Mouse (Mus musculus) neural tube, embryonic 11.5 days (tissue): ENCODE measurements at regions not wholly inside any gene's neighbourhood (a gene's known extent, or its start where the extent isn't known, plus 50 kb on each side); places are given as distances from the start of the nearest gene placed in this dataset.

Experiments
- ATAC-seq: fragments of 200-750 bp; cut with Nextera tagmentation; 2 replicates; pipeline ENCODE4 v1.8.0; 2017; ENCODE audit warnings: moderate number of reproducible peaks, mild to moderate bottlenecking, moderate TSS enrichment, moderate library complexity; ENCODE audit not compliant: insufficient read depth, low FRiP score, low TSS enrichment
- DNase-seq: peaks from one replicate; pipeline ENCODE4 v3.0.0-alpha.2; 2015; ENCODE audit warnings: low spot score
- H3K27ac ChIP-seq: fragments of 300-500 bp; sonication (generic); 2 replicates; pipeline ENCODE4 v1.5.1; 2014; ENCODE audit warnings: low read depth, mild to moderate bottlenecking, low read length
- H3K27me3 ChIP-seq: fragments of 300-500 bp; sonication (generic); 2 replicates; pipeline ENCODE4 v1.6.1; 2014; ENCODE audit warnings: mild to moderate bottlenecking, low read length, mixed read lengths; ENCODE audit not compliant: control insufficient read depth, insufficient read depth
- H3K36me3 ChIP-seq: fragments of 300-500 bp; sonication (generic); 2 replicates; pipeline ENCODE4 v1.6.1; 2014; ENCODE audit warnings: mild to moderate bottlenecking, low read length, moderate library complexity, mixed read lengths; ENCODE audit not compliant: control insufficient read depth, insufficient read depth
- H3K4me1 ChIP-seq: fragments of 300-500 bp; sonication (generic); 2 replicates; pipeline ENCODE4 v1.6.1; 2014; ENCODE audit warnings: low read length, mixed read lengths; ENCODE audit not compliant: control insufficient read depth, insufficient read depth
- H3K4me2 ChIP-seq: fragments of 300-500 bp; sonication (generic); 2 replicates; pipeline ENCODE4 v1.6.1; 2014; ENCODE audit warnings: low read depth, mild to moderate bottlenecking, moderate library complexity
- H3K4me3 ChIP-seq: fragments of 300-500 bp; sonication (generic); 2 replicates; pipeline ENCODE4 v1.5.1; 2014; ENCODE audit warnings: low read depth, low read length
- H3K9ac ChIP-seq: fragments of 300-500 bp; sonication (generic); 2 replicates; pipeline ENCODE4 v1.6.1; 2014; ENCODE audit warnings: mild to moderate bottlenecking, low read length
- H3K9me3 ChIP-seq: fragments of 300-500 bp; sonication (generic); 2 replicates; pipeline ENCODE4 v1.6.1; 2016; ENCODE audit warnings: low read length; ENCODE audit not compliant: control insufficient read depth
- WGBS: fragments of 180-500 bp; shearing (Covaris S2); extraction: QIAGEN DNeasy Blood & Tissue Kit; methylation state at CpG from one replicate; pipeline ENCODE4 v1.1.7; 2014; 5-methylcytosine and 5-hydroxymethylcytosine counted together

DNA sequence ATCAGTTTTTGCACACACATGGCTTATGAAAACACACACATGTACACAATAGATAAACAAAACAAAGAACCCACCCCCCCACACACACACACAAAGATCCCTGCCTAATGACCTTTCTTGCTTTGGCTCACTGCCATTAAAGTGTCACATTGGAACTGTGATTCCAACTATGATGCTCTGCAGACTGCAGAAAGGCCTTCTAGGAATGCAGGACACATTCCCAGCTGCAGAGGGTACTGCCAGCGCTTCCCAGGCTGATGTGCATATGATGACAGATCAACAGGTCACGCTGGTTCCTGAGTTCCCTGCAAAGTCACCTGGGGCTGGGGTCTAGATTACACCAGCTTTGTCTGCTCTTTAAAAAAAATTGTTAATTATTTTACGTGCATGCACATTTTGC is 68.1 kb upstream of the Ppm1j start:
- no peaks in the 10 kb centered on the region for H3K36me3 ChIP-seq
- no peak for ATAC-seq

DNA sequence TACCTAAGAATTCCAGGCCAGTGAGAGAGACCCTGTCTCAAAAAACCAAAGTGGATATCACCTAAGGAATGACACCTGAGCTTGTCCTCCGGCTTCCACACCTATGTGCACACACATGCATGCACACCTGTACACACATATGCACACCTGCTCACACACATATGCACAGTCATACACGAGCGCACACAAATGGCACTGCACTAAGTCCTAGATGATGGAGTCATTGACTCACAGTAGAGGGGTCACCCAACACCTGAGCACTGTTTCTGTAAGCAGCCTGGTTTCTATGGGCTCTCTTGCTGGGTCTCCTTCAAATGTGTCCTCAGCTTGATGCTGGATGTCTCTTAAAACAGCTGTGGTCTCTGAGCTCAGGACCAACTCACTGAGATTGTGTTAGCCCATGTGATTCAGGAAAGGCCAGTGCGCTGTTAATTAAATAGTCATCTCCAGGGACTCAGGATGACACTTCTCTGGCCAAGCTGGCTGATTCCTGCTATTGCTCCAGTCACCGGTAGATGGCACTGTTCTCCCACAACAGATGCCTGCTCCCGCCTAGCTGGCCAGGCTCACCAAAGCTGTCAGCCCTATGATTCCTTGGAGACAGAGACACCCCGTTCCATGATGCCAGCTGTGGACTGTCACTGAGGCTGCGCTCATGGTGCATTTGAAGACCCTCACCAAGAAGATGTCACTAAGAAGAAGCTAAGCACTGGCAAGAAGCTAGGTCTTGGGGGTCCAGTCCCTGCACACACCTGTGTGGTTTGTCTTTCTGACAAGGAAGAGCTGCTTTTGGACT is 66.8 kb upstream of the Ppm1j start:
- H3K9me3 ChIP-seq: no peaks in the 10 kb centered on the region
- ATAC-seq (peak; percentile 45), DNase-seq (peak; percentile 79)
- peak overlapping the region; percentile 29 for H3K4me2 ChIP-seq
- H3K36me3 ChIP-seq: no peaks in the 10 kb centered on the region
- H3K27me3 ChIP-seq: no peaks in the 10 kb centered on the region
- no peak overlapping the region for H3K4me3 ChIP-seq
- H3K9ac ChIP-seq: peak overlapping the region; percentile 14; the same call in 1 of the 2 replicates
- H3K27ac ChIP-seq: no peak overlapping the region
- no peaks in the 10 kb centered on the region for H3K4me1 ChIP-seq
- WGBS: 31% methylated on average over 8 of the region's 8 CpGs

More for the DNA sequence above, 68.1 kb upstream of the Ppm1j start:
- Histone ChIP-seq H3K4me2 (no peak overlapping the region), H3K27ac (no peak overlapping the region), H3K9ac (no peak overlapping the region), H3K4me1 (no peaks in the 10 kb centered on the region), H3K27me3 (no peaks in the 10 kb centered on the region), H3K4me3 (no peak overlapping the region), H3K9me3 (no peaks in the 10 kb centered on the region)
- 68% methylated on average over 3 of the region's 3 CpGs for WGBS
- DNase-seq: no peak

DNA sequence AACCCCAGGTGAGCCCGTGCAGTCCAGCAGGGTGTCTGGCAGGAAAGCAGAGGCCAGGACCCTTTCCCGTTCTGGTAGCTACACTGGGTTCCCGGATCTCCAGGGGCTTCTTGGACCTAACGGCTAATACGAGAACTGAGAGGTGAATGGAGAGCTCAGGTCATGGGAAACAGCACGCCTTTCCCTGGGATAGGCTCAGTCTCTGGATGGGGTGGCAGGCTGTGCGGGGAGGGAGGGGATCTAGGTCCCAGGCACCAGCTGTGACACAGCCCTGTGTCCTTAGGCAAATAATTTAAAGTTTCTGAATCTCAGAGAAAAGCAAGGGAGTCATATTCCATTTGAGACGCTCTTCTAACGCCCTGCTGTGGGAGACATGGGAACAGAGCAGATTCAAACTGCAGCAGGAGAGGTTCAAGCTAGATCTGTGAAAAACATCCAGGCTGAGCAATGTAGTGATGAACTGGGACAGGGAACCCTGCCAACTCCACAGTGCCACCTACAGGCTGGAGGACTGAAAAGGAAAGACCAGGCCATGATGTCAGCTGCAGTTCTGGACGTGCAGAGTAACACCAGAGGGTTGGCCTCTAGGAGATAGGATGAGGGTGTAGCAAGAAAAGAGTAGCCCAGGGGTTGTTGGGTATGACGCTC is 66.1 kb upstream of the Ppm1j start:
- Histone ChIP-seq H3K27me3 (no peaks in the 10 kb centered on the region), H3K9me3 (no peaks in the 10 kb centered on the region), H3K9ac (peak overlapping the region; percentile 14; the same call in 1 of the 2 replicates), H3K27ac (no peak overlapping the region), H3K36me3 (no peaks in the 10 kb centered on the region), H3K4me2 (peak overlapping the region; percentile 29), H3K4me3 (no peak overlapping the region), H3K4me1 (no peaks in the 10 kb centered on the region)
- DNase-seq: peak; percentile 54
- WGBS: 53% methylated on average over 11 of the region's 11 CpGs
- ATAC-seq: no peak
